ENCODE assay signal across 8 mouse cellular contexts in genomic region chr2:76064078-76064477, GRCm38 (mm10).
A peak's percentile ranks its signal among the peaks of the same experiment; 100 is the strongest.
DNase-seq lines count a peak whose midpoint lies in the region; ATAC-seq and TF ChIP-seq lines count a peak whose summit lies in the region.

No protein-coding gene starts in this region.

- 0 out of 2 replicates have a peak, but pooled peaks have one; percentile 39 for ATAC-seq in lung, embryonic 14.5 days (ENCODE audit: insufficient read depth)

- intact Hi-C loops in heart, postnatal 14 days (cut with DNase I): no loop called here

- H3K27ac ChIP-seq in lung, embryonic 14.5 days (ENCODE audit: low read depth): no peak overlapping the region

- no peaks in the 10 kb centered on the region for H3K27me3 ChIP-seq in lung, embryonic 14.5 days (ENCODE audit: insufficient read depth, low read length)

- H3K4me3 ChIP-seq in lung, embryonic 14.5 days (ENCODE audit: low read depth, low read length): no peak overlapping the region

- H3K9ac ChIP-seq in lung, embryonic 14.5 days: no peak overlapping the region

- H3K36me3 ChIP-seq in lung, embryonic 14.5 days (ENCODE audit: insufficient read depth): no peaks in the 10 kb centered on the region

- TF ChIP-seq CTCF in lung, embryonic 14.5 days (IDR thresholded peaks at IDR 0.05; ENCODE audit: low read depth): peak; percentile 56

- H3K4me2 ChIP-seq in lung, embryonic 14.5 days: no peak overlapping the region

- 69% methylated on average over 5 of the region's 5 CpGs for WGBS in lung, embryonic 14.5 days

- peak; percentile 16 to 33 for DNase-seq in heart, postnatal 14 days
- DNase-seq in heart, adult 9 months (ENCODE audit: low spot score in 2 of 2): no peak
- DNase-seq in urinary bladder, postnatal 14 days (ENCODE audit: low spot score): peak; percentile 33
- DNase-seq in urinary bladder, adult 18-20 months (ENCODE audit: low spot score in 2 of 2): no peak
- DNase-seq in embryo, embryonic 10.5 days (ENCODE audit: low spot score): peak; percentile 77
- peak; percentile 79 for DNase-seq in lung, embryonic 14.5 days
- DNase-seq in thymus, postnatal 0 days (ENCODE audit: low spot score): peak; percentile 42
- no peak for DNase-seq in ovary, adult 18-20 months (ENCODE audit: low spot score)

- H3K9me3 ChIP-seq in lung, embryonic 14.5 days (ENCODE audit: low read depth, low read length): no peaks in the 10 kb centered on the region

- H3K4me1 ChIP-seq in lung, embryonic 14.5 days (ENCODE audit: insufficient read depth): peaks cover 6% of the 10 kb centered on the region; the same call in 1 of the 2 replicates

Comparison
In these comparisons a context has a peak if more than half of its experiments do, and no peak if none do; other contexts are left out.
1. DNase-seq: peak in heart, postnatal 14 days (2 of 2), urinary bladder, postnatal 14 days (single experiment), embryo, embryonic 10.5 days (single experiment), lung, embryonic 14.5 days (single experiment) and thymus, postnatal 0 days (single experiment); none in heart, adult 9 months (0 of 2), urinary bladder, adult 18-20 months (0 of 2) and ovary, adult 18-20 months (single experiment).